Mouse (Mus musculus) adrenal gland, postnatal 4 days (tissue): ENCODE measurements around the gene Hba-a1. TPM values are rescaled to one million over a fixed set of nuclear protein-coding genes. Genes with fewer than 3 reads are reported as not detected.
A peak's percentile ranks its signal among the peaks of the same experiment; 100 is the strongest.
"Not testable (repeated sequence)": the region's sequence is repeated elsewhere in the genome, so short reads cannot be mapped to it uniquely, and the experiment has no call there.

Source experiments
- DNase-seq, 2 experiments: peaks; one replicate each; pipeline ENCODE4 v3.0.0; 2021 to 2022; ENCODE audit warnings: low spot score in 2 of 2, mixed read lengths in 2 of 2
- long read RNA-seq, 2 experiments: library from polyadenylated mRNA; stranded (forward); transcript quantifications; one replicate each; pipeline ENCODE4 v2.0.0; 2021
- total RNA-seq, 2 experiments: library from RNA; stranded (reverse); gene quantifications; 2 replicates each; pipeline ENCODE4 v1.2.3; 2021

Gene Hba-a1
- 1,000 to 10,000 TPM; 4,498 to 5,274 TPM for total RNA-seq
- long read RNA-seq, experiment 1, transcript Hba-a1-201 (3 exons, 699 nt): major isoform, 3,098 of 3,154 reads
- long read RNA-seq, experiment 1, transcript Hba-a1-202 (2 exons, 494 nt): minor isoform, 33 of 3,154 reads
- long read RNA-seq, experiment 1, partial matches to known transcripts: 5 of 3,154 reads
- long read RNA-seq, experiment 1, other reads (novel, unspliced or antisense): 18 of 3,154 reads
- long read RNA-seq, experiment 2, transcript Hba-a1-201 (3 exons, 699 nt): major isoform, 2,958 of 3,158 reads
- long read RNA-seq, experiment 2, transcript Hba-a1-202 (2 exons, 494 nt): minor isoform, 51 of 3,158 reads
- long read RNA-seq, experiment 2, partial matches to known transcripts: 13 of 3,158 reads
- long read RNA-seq, experiment 2, other reads (novel, unspliced or antisense): 136 of 3,158 reads

GRCm38 (mm10) chr11:32283091-32283777, at the start of gene Hba-a1:
Gene Hba-a1 (plus strand): TSS chr11:32283511.
- not testable (repeated sequence) for DNase-seq

GRCm38 (mm10) chr11:32233895-32234294, 49.4 kb upstream of the Hba-a1 start:
- no peak for DNase-seq

- no peak for DNase-seq
Observed at GRCm38 (mm10) chr11:32234816-32235485, 48.4 kb upstream of the Hba-a1 start.

GRCm38 (mm10) chr11:32235646-32236045, 47.7 kb upstream of the Hba-a1 start:
- peak in 1 of 2 experiments; percentile 48 for DNase-seq

- no peak for DNase-seq
Observed at GRCm38 (mm10) chr11:32236132-32236531, 47.2 kb upstream of the Hba-a1 start.

GRCm38 (mm10) chr11:32236712-32237410, 46.5 kb upstream of the Hba-a1 start:
- DNase-seq: no peak

GRCm38 (mm10) chr11:32237411-32237795, 45.9 kb upstream of the Hba-a1 start:
- DNase-seq: no peak

- DNase-seq: peak; percentile 25 to 60
Observed at GRCm38 (mm10) chr11:32238093-32238860, 45.0 kb upstream of the Hba-a1 start.

- no peak for DNase-seq
Observed at GRCm38 (mm10) chr11:32241391-32241790, 41.9 kb upstream of the Hba-a1 start.

GRCm38 (mm10) chr11:32242209-32242608, 41.1 kb upstream of the Hba-a1 start:
- DNase-seq: no peak

GRCm38 (mm10) chr11:32243205-32243955, 39.9 kb upstream of the Hba-a1 start:
- no peak for DNase-seq

- no peak for DNase-seq
Observed at GRCm38 (mm10) chr11:32244064-32244463, 39.2 kb upstream of the Hba-a1 start.

- DNase-seq: no peak
Observed at GRCm38 (mm10) chr11:32244617-32245016, 38.7 kb upstream of the Hba-a1 start.

GRCm38 (mm10) chr11:32245614-32246013, 37.7 kb upstream of the Hba-a1 start:
- no peak for DNase-seq

GRCm38 (mm10) chr11:32247068-32247467, 36.2 kb upstream of the Hba-a1 start:
- no peak for DNase-seq

- DNase-seq: no peak
Observed at GRCm38 (mm10) chr11:32248350-32248749, 35.0 kb upstream of the Hba-a1 start.

- no peak for DNase-seq
Observed at GRCm38 (mm10) chr11:32250880-32251763, 32.2 kb upstream of the Hba-a1 start.

GRCm38 (mm10) chr11:32253121-32253520, 30.2 kb upstream of the Hba-a1 start:
- no peak for DNase-seq

- no peak for DNase-seq
Observed at GRCm38 (mm10) chr11:32256146-32256545, 27.2 kb upstream of the Hba-a1 start.
